Mouse (Mus musculus) hindbrain, embryonic 10.5 days (tissue): ENCODE measurements around the gene E430018J23Rik. TPM values are rescaled to one million over a fixed set of nuclear protein-coding genes. Genes with fewer than 3 reads are reported as not detected.
"Not testable (repeated sequence)": the region's sequence is repeated elsewhere in the genome, so short reads cannot be mapped to it uniquely, and the experiment has no call there.

Experiments used
- DNase-seq: peaks from one replicate; pipeline ENCODE4 v3.0.0-alpha.2; 2017; ENCODE audit warnings: low spot score
- H3K27ac ChIP-seq: fragments of 300-500 bp; sonication (generic); 2 replicates; pipeline ENCODE4 v1.5.1; 2016; ENCODE audit warnings: mild to moderate bottlenecking, moderate library complexity
- H3K27me3 ChIP-seq: fragments of 300-500 bp; sonication (generic); 2 replicates; pipeline ENCODE4 v1.6.1; 2016; ENCODE audit warnings: mild to moderate bottlenecking; ENCODE audit not compliant: poor library complexity, insufficient read depth, severe bottlenecking
- H3K36me3 ChIP-seq: fragments of 300-500 bp; sonication (generic); 2 replicates; pipeline ENCODE4 v1.6.1; 2016; ENCODE audit warnings: mild to moderate bottlenecking, moderate library complexity
- H3K4me1 ChIP-seq: fragments of 300-500 bp; sonication (generic); replicated peaks from 2 replicates; pipeline ENCODE4 v1.6.1; 2016; ENCODE audit warnings: mild to moderate bottlenecking
- H3K4me3 ChIP-seq: fragments of 300-500 bp; sonication (generic); 2 replicates; pipeline ENCODE4 v1.5.1; 2016; ENCODE audit warnings: mild to moderate bottlenecking, moderate library complexity
- H3K9me3 ChIP-seq: fragments of 300-500 bp; sonication (generic); 2 replicates; pipeline ENCODE4 v1.6.1; 2016; ENCODE audit warnings: mild to moderate bottlenecking, moderate library complexity
- WGBS: fragments of 180-500 bp; shearing (Covaris S2); methylation state at CpG from one replicate; pipeline ENCODE4 v1.1.7; 2016; 5-methylcytosine and 5-hydroxymethylcytosine counted together
- polyA plus RNA-seq: library from polyadenylated mRNA; unstranded; fragments of >200 nt; fragmentation: Nextera tagmentation; extraction: Ambion mirVana; gene quantifications from 2 replicates; pipeline ENCODE4 v1.2.1, GENCODE M21; 2016

The E430018J23Rik gene
- polyA plus RNA-seq = 5.4 and 6.7 TPM in 2 replicates

- H3K9me3 ChIP-seq = no peaks in the 10 kb centered on the region
- peak within 1 kb of the TSS; percentile 80 for H3K4me3 ChIP-seq
- H3K36me3 ChIP-seq = peaks cover 17% of the 10 kb centered on the region
- peak; percentile 96 for DNase-seq
- 1% methylated on average over 45 of the region's 45 CpGs for WGBS
- peaks cover 24% of the 10 kb centered on the region for H3K4me1 ChIP-seq
- H3K27me3 ChIP-seq = peaks cover 4% of the 10 kb centered on the region; the same call in 1 of the 2 replicates
- peak within 1 kb of the TSS; percentile 93 for H3K27ac ChIP-seq
Observed at GRCm38 (mm10) chr7:127393157-127393943, at the start of gene E430018J23Rik. TSS of gene E430018J23Rik (minus strand) at chr7:127393629.

GRCm38 (mm10) chr7:127437724-127438123, 44.3 kb upstream of the E430018J23Rik start:
- Histone ChIP-seq H3K4me1 (no peaks in the 10 kb centered on the region), H3K4me3 (no peak overlapping the region), H3K27ac (no peak overlapping the region), H3K27me3 (no peaks in the 10 kb centered on the region), H3K36me3 (peaks cover 26% of the 10 kb centered on the region), H3K9me3 (peaks cover 15% of the 10 kb centered on the region)
- DNase-seq = peak; percentile 25
- 94% methylated on average over 3 of the region's 3 CpGs for WGBS

GRCm38 (mm10) chr7:127435206-127435605, 41.8 kb upstream of the E430018J23Rik start:
- Histone ChIP-seq H3K4me3 (no peak overlapping the region), H3K27ac (no peak overlapping the region), H3K27me3 (no peaks in the 10 kb centered on the region; the same call in 1 of the 2 replicates), H3K9me3 (peaks cover 15% of the 10 kb centered on the region), H3K36me3 (0 out of 2 replicates have a peak, but pooled peaks cover 5% of the 10 kb centered on the region), H3K4me1 (no peaks in the 10 kb centered on the region)
- no peak for DNase-seq
- WGBS = 89% methylated on average over 4 of the region's 4 CpGs

GRCm38 (mm10) chr7:127426354-127426753, 32.9 kb upstream of the E430018J23Rik start:
- H3K9me3 ChIP-seq = no peaks in the 10 kb centered on the region
- peaks cover 9% of the 10 kb centered on the region for H3K4me1 ChIP-seq
- no peaks in the 10 kb centered on the region for H3K36me3 ChIP-seq
- H3K27ac ChIP-seq = no peak overlapping the region
- DNase-seq = no peak
- 77% methylated on average over 3 of the region's 3 CpGs for WGBS
- H3K4me3 ChIP-seq = no peak overlapping the region
- peaks cover 20% of the 10 kb centered on the region for H3K27me3 ChIP-seq

- no peak overlapping the region for H3K27ac ChIP-seq
- H3K4me3 ChIP-seq = no peak overlapping the region
- no peak for DNase-seq
- H3K9me3 ChIP-seq = no peaks in the 10 kb centered on the region
- WGBS = 88% methylated on average over 2 of the region's 2 CpGs
- H3K27me3 ChIP-seq = peaks cover 20% of the 10 kb centered on the region
- no peaks in the 10 kb centered on the region for H3K36me3 ChIP-seq
- peaks cover 13% of the 10 kb centered on the region for H3K4me1 ChIP-seq
Observed at GRCm38 (mm10) chr7:127425911-127426310, 32.5 kb upstream of the E430018J23Rik start.

- no peak overlapping the region for H3K4me3 ChIP-seq
- peaks cover 20% of the 10 kb centered on the region for H3K27me3 ChIP-seq
- H3K36me3 ChIP-seq = no peaks in the 10 kb centered on the region
- DNase-seq = no peak
- H3K4me1 ChIP-seq = peaks cover 18% of the 10 kb centered on the region
- H3K9me3 ChIP-seq = no peaks in the 10 kb centered on the region
- WGBS = 86% methylated on average over 3 of the region's 3 CpGs
- H3K27ac ChIP-seq = no peak overlapping the region
Observed at GRCm38 (mm10) chr7:127425291-127425690, 31.9 kb upstream of the E430018J23Rik start.

- Histone ChIP-seq H3K27ac (no peak overlapping the region), H3K9me3 (no peaks in the 10 kb centered on the region), H3K27me3 (peaks cover 20% of the 10 kb centered on the region), H3K4me3 (peak overlapping the region; percentile 92), H3K4me1 (peaks cover 18% of the 10 kb centered on the region), H3K36me3 (peaks cover 26% of the 10 kb centered on the region)
- WGBS = 1% methylated on average over 15 of the region's 15 CpGs
- DNase-seq = no peak
Observed at GRCm38 (mm10) chr7:127422247-127422646, 28.8 kb upstream of the E430018J23Rik start.

- Histone ChIP-seq H3K27me3 (peaks cover 20% of the 10 kb centered on the region), H3K9me3 (no peaks in the 10 kb centered on the region), H3K27ac (peak within 1 kb of the TSS; percentile 95), H3K36me3 (peaks cover 28% of the 10 kb centered on the region), H3K4me3 (peak within 1 kb of the TSS; percentile 92), H3K4me1 (peaks cover 18% of the 10 kb centered on the region)
- DNase-seq = peak; percentile 94
- under 1% methylated on average over 48 of the region's 48 CpGs for WGBS
Observed at GRCm38 (mm10) chr7:127421388-127422191, 28.2 kb upstream of the E430018J23Rik start, which contains the start of gene Zfp688. TSS of gene Zfp688 (minus strand) at chr7:127422068.

- Histone ChIP-seq H3K9me3 (no peaks in the 10 kb centered on the region), H3K27ac (no peak overlapping the region), H3K4me1 (peaks cover 4% of the 10 kb centered on the region), H3K4me3 (no peak overlapping the region), H3K36me3 (peaks cover 10% of the 10 kb centered on the region; the same call in 1 of the 2 replicates), H3K27me3 (no peaks in the 10 kb centered on the region)
- no peak for DNase-seq
- 79% methylated on average over 2 of the region's 2 CpGs for WGBS
Observed at GRCm38 (mm10) chr7:127411418-127411817, 18.0 kb upstream of the E430018J23Rik start.

GRCm38 (mm10) chr7:127406002-127406987, 12.9 kb upstream of the E430018J23Rik start, which contains the start of gene Zfp764:
TSS of gene Zfp764 (minus strand) at chr7:127406822.
- Histone ChIP-seq H3K36me3 (peaks cover 13% of the 10 kb centered on the region), H3K27ac (peak within 1 kb of the TSS; percentile 92), H3K4me1 (peaks cover 13% of the 10 kb centered on the region), H3K4me3 (peak within 1 kb of the TSS; percentile 70)
- not testable (repeated sequence) for H3K27me3 ChIP-seq, H3K9me3 ChIP-seq
- 6% methylated on average over 40 of the region's 40 CpGs for WGBS
- DNase-seq = peak; percentile 83

- 95% methylated on average over 6 of the region's 6 CpGs for WGBS
- peaks cover 13% of the 10 kb centered on the region for H3K36me3 ChIP-seq
- not testable (repeated sequence) for DNase-seq, H3K9me3 ChIP-seq, H3K27me3 ChIP-seq, H3K27ac ChIP-seq, H3K4me3 ChIP-seq
- peaks cover 13% of the 10 kb centered on the region for H3K4me1 ChIP-seq
Observed at GRCm38 (mm10) chr7:127404101-127404500, 10.7 kb upstream of the E430018J23Rik start.

- Histone ChIP-seq H3K4me3 (no peak overlapping the region), H3K27ac (no peak overlapping the region), H3K27me3 (no peaks in the 10 kb centered on the region), H3K4me1 (peaks cover 13% of the 10 kb centered on the region), H3K9me3 (no peaks in the 10 kb centered on the region), H3K36me3 (peaks cover 13% of the 10 kb centered on the region)
- 55% methylated on average over 2 of the region's 2 CpGs for WGBS
- no peak for DNase-seq
Observed at GRCm38 (mm10) chr7:127402980-127403379, 9.6 kb upstream of the E430018J23Rik start.
